Mouse (Mus musculus) midbrain, embryonic 14.5 days (tissue): ENCODE measurements around the gene Gale. TPM values are rescaled to one million over a fixed set of nuclear protein-coding genes. Genes with fewer than 3 reads are reported as not detected.

Source experiments
- ATAC-seq: fragments of 200-750 bp; cut with Nextera tagmentation; 2 replicates; pipeline ENCODE4 v1.8.0; 2017; ENCODE audit warnings: moderate number of reproducible peaks, moderate library complexity; ENCODE audit not compliant: low FRiP score, low TSS enrichment
- DNase-seq: peaks from one replicate; pipeline ENCODE4 v3.0.0-alpha.2; 2015
- H3K27ac ChIP-seq: fragments of 300-500 bp; sonication (generic); replicated peaks from 2 replicates; pipeline ENCODE4 v1.5.1; 2014; ENCODE audit warnings: mild to moderate bottlenecking, low read depth, low read length, moderate library complexity
- H3K27me3 ChIP-seq: fragments of 300-500 bp; sonication (generic); 2 replicates; pipeline ENCODE4 v1.6.1; 2014; ENCODE audit warnings: low read length, control low read depth, mixed read lengths; ENCODE audit not compliant: control insufficient read depth, insufficient read depth
- H3K36me3 ChIP-seq: fragments of 300-500 bp; sonication (generic); 2 replicates; pipeline ENCODE4 v1.6.1; 2014; ENCODE audit warnings: low read length, control low read depth; ENCODE audit not compliant: control insufficient read depth, insufficient read depth
- H3K4me1 ChIP-seq: fragments of 300-500 bp; sonication (generic); 2 replicates; pipeline ENCODE4 v1.6.1; 2014; ENCODE audit warnings: mild to moderate bottlenecking, antibody characterized with exemption, low read length, control low read depth; ENCODE audit not compliant: control insufficient read depth, insufficient read depth
- H3K4me2 ChIP-seq: fragments of 300-500 bp; sonication (generic); 2 replicates; pipeline ENCODE4 v1.6.1; 2014; ENCODE audit warnings: mild to moderate bottlenecking, low read length, moderate library complexity
- H3K4me3 ChIP-seq: fragments of 300-500 bp; sonication (generic); replicated peaks from 2 replicates; pipeline ENCODE4 v1.5.1; 2014; ENCODE audit warnings: low read depth, low read length
- H3K9ac ChIP-seq: fragments of 300-500 bp; sonication (generic); replicated peaks from 2 replicates; pipeline ENCODE4 v1.6.1; 2014; ENCODE audit warnings: mild to moderate bottlenecking, low read length, moderate library complexity
- H3K9me3 ChIP-seq: fragments of 300-500 bp; sonication (generic); 2 replicates; pipeline ENCODE4 v1.6.1; 2016; ENCODE audit warnings: low read length, control low read depth, mixed read lengths; ENCODE audit not compliant: control insufficient read depth
- WGBS: fragments of 180-500 bp; shearing (Covaris S2); extraction: QIAGEN DNeasy Blood & Tissue Kit; methylation state at CpG from one replicate; pipeline ENCODE4 v1.1.7; 2014; 5-methylcytosine and 5-hydroxymethylcytosine counted together
- polyA plus RNA-seq: library from polyadenylated mRNA; unstranded; fragments of >200 nt; fragmentation: Nextera tagmentation; extraction: Ambion mirVana; gene quantifications from 2 replicates; pipeline ENCODE4 v1.2.1, GENCODE M21; 2014

The Gale gene
- polyA plus RNA-seq, 1 experiment from 2014 or later = 31.8 TPM

DNA sequence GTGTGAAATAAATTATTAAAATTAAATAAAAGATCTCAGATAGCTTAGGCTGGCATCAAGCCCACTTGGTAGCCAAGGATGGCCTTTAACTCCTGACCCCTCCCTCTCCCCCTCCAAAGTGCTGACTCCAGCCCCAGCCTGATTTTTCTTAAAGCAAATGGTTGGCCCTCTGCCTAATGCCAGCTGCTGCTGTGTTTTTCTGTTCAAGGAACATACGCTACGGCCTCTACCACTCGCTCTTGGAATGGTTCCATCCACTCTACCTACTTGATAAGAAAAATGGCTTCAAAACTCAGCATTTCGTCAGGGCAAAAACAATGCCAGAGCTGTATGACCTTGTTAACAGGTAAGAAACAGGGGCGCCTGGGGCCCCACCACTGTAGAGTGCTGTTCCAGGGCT lies 38.2 kb upstream of the Gale start:
- WGBS = 93% methylated on average over 5 of the region's 5 CpGs
- no peak for ATAC-seq

DNA sequence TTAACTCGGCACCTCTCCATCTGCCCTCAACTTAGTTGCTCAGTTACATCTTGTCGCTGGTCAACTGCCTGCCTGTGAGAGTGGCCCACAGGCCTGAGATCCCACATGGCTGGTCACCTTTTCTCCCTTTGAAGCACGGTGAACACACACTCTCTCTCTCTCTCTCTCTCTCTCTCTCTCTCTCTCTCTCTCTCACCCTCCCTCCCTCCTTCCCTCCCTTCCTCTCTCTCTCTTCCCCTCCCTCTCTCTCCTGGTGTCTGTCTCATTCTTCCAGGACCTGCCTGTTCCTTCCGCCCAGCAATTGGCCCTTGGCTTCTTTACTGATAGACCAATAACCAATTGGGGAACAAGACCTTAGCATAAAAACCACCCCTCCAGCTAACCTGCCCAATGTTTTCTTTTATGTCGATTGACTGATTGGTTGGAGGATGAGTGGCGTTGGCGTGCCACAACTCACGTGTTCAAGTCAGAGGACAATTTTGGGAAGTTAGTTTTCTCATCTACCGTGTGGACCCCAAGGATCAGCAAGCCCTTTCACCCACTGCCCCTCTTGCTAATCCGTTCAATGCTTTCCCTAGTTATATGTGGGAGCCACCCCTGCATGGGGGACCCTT lies 37.2 kb upstream of the Gale start:
- peaks cover 8% of the 10 kb centered on the region for H3K4me1 ChIP-seq
- no peaks in the 10 kb centered on the region for H3K27me3 ChIP-seq
- whole genome bisulfite sequencing = 90% methylated on average over 10 of the region's 10 CpGs
- H3K36me3 ChIP-seq = peaks cover 34% of the 10 kb centered on the region
- DNase-seq (no peak), ATAC-seq (no peak)
- no peak overlapping the region for H3K4me3 ChIP-seq
- no peak overlapping the region for H3K27ac ChIP-seq
- no peak overlapping the region for H3K4me2 ChIP-seq
- no peaks in the 10 kb centered on the region for H3K9me3 ChIP-seq
- no peak overlapping the region for H3K9ac ChIP-seq

More for the DNA sequence above, 38.2 kb upstream of the Gale start:
- no peak for DNase-seq
- peaks cover 28% of the 10 kb centered on the region for H3K36me3 ChIP-seq
- H3K27me3 ChIP-seq = no peaks in the 10 kb centered on the region
- H3K4me1 ChIP-seq = peaks cover 8% of the 10 kb centered on the region
- H3K9me3 ChIP-seq = no peaks in the 10 kb centered on the region
- H3K4me3 ChIP-seq = no peak overlapping the region
- no peak overlapping the region for H3K9ac ChIP-seq
- no peak overlapping the region for H3K27ac ChIP-seq
- no peak overlapping the region for H3K4me2 ChIP-seq

DNA sequence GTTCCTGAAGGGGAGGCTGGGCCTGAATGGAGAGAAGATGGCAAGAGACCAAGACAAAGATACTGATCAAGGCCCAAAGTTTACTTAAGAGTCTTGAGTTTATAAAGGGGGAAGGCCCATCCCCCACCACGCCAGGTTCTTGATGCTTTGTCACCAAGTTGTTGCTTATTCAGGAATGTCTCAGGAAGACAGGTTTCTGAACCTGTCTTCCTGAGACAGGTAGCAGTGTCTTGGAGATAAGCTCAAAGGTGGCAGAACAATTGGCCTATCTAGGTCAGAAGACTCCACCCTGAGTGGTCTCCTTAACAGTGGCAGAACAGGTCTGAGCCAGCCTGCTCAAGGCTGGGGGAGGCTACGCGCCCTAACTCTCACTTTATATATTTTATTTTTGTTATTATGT lies 36.7 kb upstream of the Gale start:
- 87% methylated on average over 3 of the region's 3 CpGs for WGBS
- H3K36me3 ChIP-seq = peaks cover 35% of the 10 kb centered on the region

DNA sequence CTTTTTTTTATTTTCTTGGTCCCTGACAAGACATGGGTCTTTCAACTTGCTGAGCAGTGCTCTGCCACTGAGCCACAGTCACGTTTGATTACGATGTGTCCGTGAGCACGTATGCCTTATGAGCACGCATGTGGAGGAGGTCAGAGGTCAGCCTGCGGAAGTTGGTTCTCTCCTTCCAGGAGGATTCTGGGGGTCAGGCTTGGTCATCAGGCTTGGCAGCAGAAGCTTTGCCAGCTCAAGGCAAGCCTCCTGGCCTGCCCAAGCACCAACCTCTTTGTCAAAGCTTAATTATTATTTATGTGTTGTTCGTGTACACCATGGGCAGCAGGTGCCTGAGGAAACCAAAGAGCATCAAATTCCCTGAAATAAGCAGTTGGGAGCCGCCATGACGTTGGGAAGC lies 35.2 kb upstream of the Gale start:
- Histone ChIP-seq H3K36me3 (peaks cover 38% of the 10 kb centered on the region), H3K27ac (no peak overlapping the region), H3K4me1 (no peaks in the 10 kb centered on the region), H3K27me3 (no peaks in the 10 kb centered on the region), H3K4me2 (no peak overlapping the region), H3K9me3 (no peaks in the 10 kb centered on the region), H3K9ac (no peak overlapping the region), H3K4me3 (no peak overlapping the region)
- WGBS = 88% methylated on average over 9 of the region's 9 CpGs
- no peak for ATAC-seq
- no peak for DNase-seq

More for the DNA sequence above, 36.7 kb upstream of the Gale start:
- no peaks in the 10 kb centered on the region for H3K9me3 ChIP-seq
- H3K27me3 ChIP-seq = no peaks in the 10 kb centered on the region
- H3K4me2 ChIP-seq = no peak overlapping the region
- H3K4me3 ChIP-seq = no peak overlapping the region
- H3K9ac ChIP-seq = no peak overlapping the region
- H3K4me1 ChIP-seq = peaks cover 5% of the 10 kb centered on the region
- DNase-seq = no peak
- no peak overlapping the region for H3K27ac ChIP-seq
- ATAC-seq = no peak

DNA sequence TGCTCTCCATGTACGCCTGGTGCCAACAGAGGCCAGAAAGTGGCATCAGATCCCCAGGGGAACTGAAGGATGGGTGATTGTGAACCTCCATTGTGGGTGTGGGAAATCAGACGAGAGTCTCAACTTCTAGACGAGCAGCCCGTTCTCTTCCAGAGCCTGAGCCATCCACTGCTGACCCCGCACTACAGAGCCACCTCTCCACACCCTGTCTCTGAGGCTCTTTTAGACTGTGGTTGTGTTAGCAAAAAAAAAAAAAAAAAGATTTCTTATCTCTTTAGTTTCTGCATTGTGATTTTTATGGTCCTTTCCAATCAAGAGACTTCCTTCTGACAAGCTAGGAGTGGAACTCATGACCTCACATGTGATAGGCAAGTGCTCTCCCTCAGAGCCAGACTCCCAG lies 34.1 kb upstream of the Gale start:
- DNase-seq = no peak
- no peaks in the 10 kb centered on the region for H3K9me3 ChIP-seq
- no peaks in the 10 kb centered on the region for H3K4me1 ChIP-seq
- no peak overlapping the region for H3K9ac ChIP-seq
- 96% methylated on average over 5 of the region's 5 CpGs for WGBS
- H3K4me3 ChIP-seq = no peak overlapping the region
- no peak overlapping the region for H3K27ac ChIP-seq
- no peaks in the 10 kb centered on the region for H3K27me3 ChIP-seq
- no peak for ATAC-seq
- peaks cover 43% of the 10 kb centered on the region for H3K36me3 ChIP-seq
- no peak overlapping the region for H3K4me2 ChIP-seq

DNA sequence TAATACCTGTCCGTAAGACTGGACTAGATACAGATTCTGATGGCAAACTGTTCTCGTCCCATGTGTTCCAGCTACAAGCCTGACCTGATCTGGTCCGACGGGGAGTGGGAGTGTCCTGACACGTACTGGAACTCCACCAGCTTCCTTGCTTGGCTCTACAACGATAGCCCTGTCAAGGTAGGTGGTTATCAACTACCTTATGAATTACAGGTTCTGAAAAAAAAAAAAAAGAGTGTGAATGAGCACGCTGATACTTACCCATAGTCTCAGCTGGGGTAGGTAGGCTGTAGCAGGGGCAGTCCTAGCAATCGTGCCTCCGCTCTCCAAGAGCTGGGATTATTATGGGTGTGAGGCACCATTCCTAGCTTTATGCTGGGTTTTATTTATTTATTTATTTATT lies 33.7 kb upstream of the Gale start:
- ATAC-seq (no peak), DNase-seq (no peak)
- Histone ChIP-seq H3K9ac (no peak overlapping the region), H3K4me1 (no peaks in the 10 kb centered on the region), H3K27me3 (no peaks in the 10 kb centered on the region), H3K4me3 (no peak overlapping the region), H3K9me3 (no peaks in the 10 kb centered on the region), H3K36me3 (peaks cover 47% of the 10 kb centered on the region), H3K27ac (no peak overlapping the region), H3K4me2 (no peak overlapping the region)
- 93% methylated on average over 9 of the region's 9 CpGs for WGBS

DNA sequence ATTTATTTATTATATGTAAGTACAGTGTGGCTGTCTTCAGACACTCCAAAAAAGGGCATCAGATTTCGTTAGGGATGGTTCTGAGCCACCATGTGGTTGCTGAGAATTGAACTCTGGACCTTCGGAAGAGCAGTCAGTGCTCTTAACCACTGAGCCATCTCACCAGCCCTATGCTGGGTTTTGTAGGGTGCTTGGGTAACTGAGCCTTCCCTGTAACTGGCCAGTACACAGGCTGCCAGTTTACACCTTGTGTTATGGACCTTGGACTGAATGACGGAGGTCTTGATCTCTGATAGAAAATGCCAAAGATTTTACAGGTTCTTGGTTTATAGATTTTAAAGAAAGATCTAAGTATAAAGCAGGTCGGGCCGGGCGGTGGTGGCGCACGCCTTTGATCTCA lies 33.3 kb upstream of the Gale start:
- no peaks in the 10 kb centered on the region for H3K4me1 ChIP-seq
- no peaks in the 10 kb centered on the region for H3K9me3 ChIP-seq
- H3K27ac ChIP-seq = no peak overlapping the region
- no peak for ATAC-seq
- DNase-seq = no peak
- H3K36me3 ChIP-seq = peaks cover 50% of the 10 kb centered on the region
- H3K4me3 ChIP-seq = no peak overlapping the region
- H3K9ac ChIP-seq = no peak overlapping the region
- 97% methylated on average over 8 of the region's 8 CpGs for WGBS
- H3K4me2 ChIP-seq = no peak overlapping the region
- H3K27me3 ChIP-seq = no peaks in the 10 kb centered on the region

DNA sequence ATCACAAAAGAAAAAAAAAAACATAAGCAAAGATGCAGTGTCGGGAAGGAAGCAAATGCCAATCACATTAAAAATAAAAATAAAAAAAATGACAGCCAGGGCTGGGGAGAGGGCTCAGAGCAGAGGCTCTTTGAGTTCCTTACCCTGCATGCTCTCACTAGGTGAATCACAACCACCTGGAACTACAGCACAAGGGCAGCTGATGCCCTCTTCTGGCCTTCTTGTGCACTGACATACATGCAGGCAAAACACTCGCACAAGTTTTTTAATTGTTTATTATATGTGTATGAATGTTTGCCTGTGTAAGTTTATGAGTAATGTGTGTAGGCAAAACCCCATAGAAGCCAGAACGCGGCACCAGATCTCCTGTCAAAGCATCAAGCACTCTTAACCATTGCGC lies 31.7 kb upstream of the Gale start:
- WGBS = 65% methylated on average over 5 of the region's 5 CpGs
- no peak overlapping the region for H3K9ac ChIP-seq
- H3K27me3 ChIP-seq = no peaks in the 10 kb centered on the region
- H3K4me3 ChIP-seq = no peak overlapping the region
- DNase-seq (peak; percentile 61), ATAC-seq (no peak)
- H3K36me3 ChIP-seq = peaks cover 49% of the 10 kb centered on the region
- H3K27ac ChIP-seq = no peak overlapping the region
- no peaks in the 10 kb centered on the region for H3K4me1 ChIP-seq
- H3K4me2 ChIP-seq = no peak overlapping the region
- no peaks in the 10 kb centered on the region for H3K9me3 ChIP-seq

DNA sequence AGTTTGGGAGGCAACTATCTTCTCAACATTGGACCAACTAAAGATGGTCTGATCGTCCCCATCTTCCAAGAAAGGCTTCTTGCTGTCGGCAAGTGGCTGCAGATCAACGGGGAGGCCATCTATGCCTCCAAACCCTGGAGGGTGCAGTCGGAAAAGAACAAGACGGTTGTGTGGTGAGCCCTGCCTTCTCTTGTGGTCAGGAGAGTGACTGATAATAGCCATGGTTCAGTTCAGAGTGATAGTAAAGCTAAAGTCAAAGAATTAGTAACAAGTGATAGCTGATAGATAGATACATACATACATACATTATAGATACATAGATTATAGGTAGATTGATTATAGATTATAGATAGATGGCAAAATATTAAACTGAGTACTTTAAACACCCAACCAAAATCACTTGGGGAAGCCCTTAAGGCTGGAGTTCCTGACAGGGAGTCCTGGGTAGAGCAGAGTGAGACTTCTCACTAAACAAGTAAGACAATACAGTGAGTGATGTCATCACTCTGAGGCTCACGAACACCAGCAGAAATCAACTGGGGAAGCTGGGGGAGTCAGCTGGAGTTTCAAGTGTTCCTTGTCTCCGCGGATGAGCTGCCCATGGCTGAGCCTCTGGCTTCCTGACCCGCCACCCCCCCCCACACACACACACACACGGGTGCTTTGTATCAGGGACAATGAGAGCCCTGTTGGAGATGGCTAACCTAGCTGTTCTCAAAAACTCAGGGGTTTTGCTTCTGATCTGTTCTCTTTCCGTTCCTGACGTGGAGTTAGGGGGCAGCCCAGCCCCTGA lies 28.6 kb upstream of the Gale start:
- Histone ChIP-seq H3K4me2 (no peak overlapping the region), H3K9me3 (no peaks in the 10 kb centered on the region), H3K9ac (no peak overlapping the region), H3K4me1 (no peaks in the 10 kb centered on the region), H3K36me3 (peaks cover 60% of the 10 kb centered on the region), H3K4me3 (no peak overlapping the region), H3K27me3 (no peaks in the 10 kb centered on the region), H3K27ac (no peak overlapping the region)
- DNase-seq (no peak), ATAC-seq (no peak)
- WGBS = 46% methylated on average over 12 of the region's 12 CpGs
